Mouse (Mus musculus): Measurements from ENCODE around the gene Myo1f. TPM values are rescaled to one million over a fixed set of nuclear protein-coding genes. Genes with fewer than 3 reads are reported as not detected.

Myo1f gene
- polyA plus RNA-seq, 1 experiment from 2014 or later, result 5.6 TPM

GRCm38 (mm10) chr17:33631236-33631635, 75.7 kb downstream of the Myo1f start:
- Histone ChIP-seq H3K27me3 (no peaks in the 10 kb centered on the region), H3K4me2 (no peak overlapping the region), H3K27ac (no peak overlapping the region), H3K4me1 (peaks cover 20% of the 10 kb centered on the region), H3K36me3 (peaks cover 28% of the 10 kb centered on the region), H3K9ac (no peak overlapping the region), H3K9me3 (no peaks in the 10 kb centered on the region), H3K4me3 (no peak overlapping the region)
- ATAC-seq (ENCODE audit: insufficient number of reproducible peaks, low FRiP score, low TSS enrichment, low read depth), result no peak
- WGBS, result 97% methylated on average over 9 of the region's 9 CpGs

- Histone ChIP-seq H3K36me3 (peaks cover 28% of the 10 kb centered on the region), H3K9ac (no peak overlapping the region), H3K9me3 (no peaks in the 10 kb centered on the region), H3K27me3 (no peaks in the 10 kb centered on the region), H3K4me1 (peaks cover 20% of the 10 kb centered on the region), H3K4me2 (no peak overlapping the region), H3K27ac (no peak overlapping the region), H3K4me3 (no peak overlapping the region)
- no peak for ATAC-seq (ENCODE audit: insufficient number of reproducible peaks, low FRiP score, low TSS enrichment, low read depth)
- 79% methylated on average over 5 of the region's 5 CpGs for WGBS
Observed at GRCm38 (mm10) chr17:33631796-33632195, 76.3 kb downstream of the Myo1f start.

- 75% methylated on average over 2 of the region's 2 CpGs for WGBS
- Histone ChIP-seq H3K9me3 (no peaks in the 10 kb centered on the region), H3K27ac (peak overlapping the region; percentile 3; the same call in 1 of the 2 replicates), H3K4me3 (no peak overlapping the region), H3K27me3 (no peaks in the 10 kb centered on the region), H3K4me1 (no peaks in the 10 kb centered on the region), H3K36me3 (peaks cover 20% of the 10 kb centered on the region), H3K4me2 (no peak overlapping the region), H3K9ac (no peak overlapping the region)
- no peak for ATAC-seq (ENCODE audit: insufficient number of reproducible peaks, low FRiP score, low TSS enrichment, low read depth)
Observed at GRCm38 (mm10) chr17:33637038-33637437, 81.5 kb downstream of the Myo1f start.

GRCm38 (mm10) chr17:33637516-33638276, 82.2 kb downstream of the Myo1f start, which contains the start of gene Pram1:
TSS of gene Pram1 (plus strand) at chr17:33638056.
- ATAC-seq (ENCODE audit: insufficient number of reproducible peaks, low FRiP score, low TSS enrichment, low read depth), result no peak
- 80% methylated on average over 4 of the region's 4 CpGs for WGBS
- Histone ChIP-seq H3K4me3 (no peak within 1 kb of the TSS), H3K9me3 (no peaks in the 10 kb centered on the region), H3K27ac (peak within 1 kb of the TSS; percentile 3; the same call in 1 of the 2 replicates), H3K4me1 (no peaks in the 10 kb centered on the region), H3K9ac (no peak within 1 kb of the TSS), H3K36me3 (peaks cover 18% of the 10 kb centered on the region), H3K27me3 (no peaks in the 10 kb centered on the region), H3K4me2 (no peak within 1 kb of the TSS)

- no peak for ATAC-seq (ENCODE audit: insufficient number of reproducible peaks, low FRiP score, low TSS enrichment, low read depth)
- WGBS, result 60% methylated on average over 6 of the region's 6 CpGs
- H3K36me3 ChIP-seq, result peaks cover 34% of the 10 kb centered on the region
- H3K4me1 ChIP-seq, result no peaks in the 10 kb centered on the region
- no peaks in the 10 kb centered on the region for H3K27me3 ChIP-seq
- no peak overlapping the region for H3K9ac ChIP-seq
- no peak overlapping the region for H3K27ac ChIP-seq
- H3K4me2 ChIP-seq, result no peak overlapping the region
- no peak overlapping the region for H3K4me3 ChIP-seq
- H3K9me3 ChIP-seq, result no peaks in the 10 kb centered on the region
Observed at GRCm38 (mm10) chr17:33639743-33640142, 84.2 kb downstream of the Myo1f start.

- Histone ChIP-seq H3K36me3 (peaks cover 65% of the 10 kb centered on the region), H3K4me2 (no peak overlapping the region), H3K27ac (no peak overlapping the region), H3K4me1 (no peaks in the 10 kb centered on the region), H3K27me3 (no peaks in the 10 kb centered on the region), H3K9ac (no peak overlapping the region), H3K9me3 (no peaks in the 10 kb centered on the region), H3K4me3 (no peak overlapping the region)
- no peak for ATAC-seq (ENCODE audit: insufficient number of reproducible peaks, low FRiP score, low TSS enrichment, low read depth)
- 92% methylated on average over 4 of the region's 4 CpGs for WGBS
Observed at GRCm38 (mm10) chr17:33644068-33644467, 88.6 kb downstream of the Myo1f start.

- ATAC-seq (ENCODE audit: insufficient number of reproducible peaks, low FRiP score, low TSS enrichment, low read depth), result no peak
- Histone ChIP-seq H3K27me3 (no peaks in the 10 kb centered on the region), H3K9ac (no peak overlapping the region), H3K4me1 (no peaks in the 10 kb centered on the region), H3K27ac (no peak overlapping the region), H3K9me3 (no peaks in the 10 kb centered on the region), H3K4me3 (no peak overlapping the region), H3K4me2 (no peak overlapping the region), H3K36me3 (peaks cover 71% of the 10 kb centered on the region)
- 94% methylated on average over 8 of the region's 8 CpGs for WGBS
Observed at GRCm38 (mm10) chr17:33645073-33645472, 89.6 kb downstream of the Myo1f start.

- 98% methylated on average over 34 of the region's 34 CpGs for WGBS
Observed at GRCm38 (mm10) chr17:33649781-33650475, 94.4 kb downstream of the Myo1f start.

More at GRCm38 (mm10) chr17:33649781-33650475, 94.4 kb downstream of the Myo1f start:
- ATAC-seq (ENCODE audit: insufficient number of reproducible peaks, low FRiP score, low TSS enrichment, low read depth), result peak; percentile 48
- Histone ChIP-seq H3K9me3 (no peaks in the 10 kb centered on the region), H3K4me2 (no peak overlapping the region), H3K36me3 (peaks cover 89% of the 10 kb centered on the region), H3K4me3 (no peak overlapping the region), H3K9ac (no peak overlapping the region), H3K27me3 (no peaks in the 10 kb centered on the region), H3K4me1 (no peaks in the 10 kb centered on the region), H3K27ac (no peak overlapping the region)

Other genes starting within 250 kb of the Myo1f start
- gene Zfp81, start 196.8 kb upstream of the Myo1f start, polyA plus RNA-seq (2015; fragmentation: Nextera tagmentation; extraction: Ambion mirVana), result 8.4 and 9.0 TPM in 2 replicates
- 17.2 and 17.6 TPM in 2 replicates for gene Zfp101, start 161.1 kb upstream of the Myo1f start, polyA plus RNA-seq (2015; fragmentation: Nextera tagmentation; extraction: Ambion mirVana)
- 0.18 TPM in 1 of 2 replicates, not detected in the other for gene Actl9, start 122.8 kb upstream of the Myo1f start, polyA plus RNA-seq (2015; fragmentation: Nextera tagmentation; extraction: Ambion mirVana)
- gene Adamts10, start 31.5 kb upstream of the Myo1f start, polyA plus RNA-seq (2015; fragmentation: Nextera tagmentation; extraction: Ambion mirVana), result 91.1 and 94.0 TPM in 2 replicates
- gene Zfp414, start 73.4 kb downstream of the Myo1f start, polyA plus RNA-seq (2015; fragmentation: Nextera tagmentation; extraction: Ambion mirVana), result 40.5 and 42.4 TPM in 2 replicates
- gene Pram1, start 82.3 kb downstream of the Myo1f start, polyA plus RNA-seq (2015; fragmentation: Nextera tagmentation; extraction: Ambion mirVana), result 0.27 and 0.34 TPM in 2 replicates
- gene Hnrnpm, start 131.2 kb downstream of the Myo1f start, polyA plus RNA-seq (2015; fragmentation: Nextera tagmentation; extraction: Ambion mirVana), result 274 and 281 TPM in 2 replicates
- 62.6 and 65.6 TPM in 2 replicates for gene March2, start 163.0 kb downstream of the Myo1f start, polyA plus RNA-seq (2015; fragmentation: Nextera tagmentation; extraction: Ambion mirVana)
- gene Rab11b, start 204.8 kb downstream of the Myo1f start, polyA plus RNA-seq (2015; fragmentation: Nextera tagmentation; extraction: Ambion mirVana), result 257 and 267 TPM in 2 replicates
- gene Angptl4, start 226.1 kb downstream of the Myo1f start, polyA plus RNA-seq (2015; fragmentation: Nextera tagmentation; extraction: Ambion mirVana), result 53.1 and 62.9 TPM in 2 replicates

Data from limb, embryonic 15.5 days (tissue).